Mouse (Mus musculus): Measurements from ENCODE around the gene Anapc11.

DNA sequence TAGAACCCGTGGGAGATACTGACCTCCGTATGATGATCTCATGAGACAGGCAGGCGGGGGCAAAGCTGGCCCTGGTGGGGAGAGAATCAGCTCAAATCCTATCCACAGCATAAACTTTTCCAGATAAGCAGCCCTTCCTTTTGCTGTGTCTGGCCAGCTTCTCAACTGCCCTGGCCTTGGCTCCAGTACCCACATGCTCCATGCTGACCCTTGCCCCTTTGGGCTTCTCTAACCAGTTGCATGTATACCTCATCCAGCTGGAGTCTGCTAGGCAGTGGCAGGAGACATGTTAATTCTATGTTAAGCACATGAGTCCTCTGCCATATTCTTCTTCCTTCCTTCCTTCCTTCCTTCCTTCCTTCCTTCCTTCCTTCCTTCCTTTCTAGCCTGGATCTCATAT lies 56.5 kb downstream of the Anapc11 start:
- TF ChIP-seq EP300 (optimal IDR thresholded peaks at IDR 0.05), result no peak
- no peak for TF ChIP-seq CTCF (IDR thresholded peaks at IDR 0.05; ENCODE audit: low read depth)
